Mouse (Mus musculus) lung, postnatal 36 days (tissue): ENCODE measurements around the gene Timm9.

Source experiments
- DNase-seq: peaks from one replicate; pipeline ENCODE4 v3.0.0; 2022; ENCODE audit warnings: mixed read lengths

Timm9 gene

GRCm38 (mm10) chr12:71136130-71136973 is at the start of gene Timm9, which contains the start of gene 2700049A03Rik:
Gene Timm9 (minus strand): TSS chr12:71136684.
Gene 2700049A03Rik (plus strand): TSS chr12:71136848.
- DNase-seq = peak; percentile 82

- DNase-seq = peak; percentile 1
Observed at GRCm38 (mm10) chr12:71184396-71184795, 47.9 kb upstream of the Timm9 start.

GRCm38 (mm10) chr12:71183736-71184135 is 47.3 kb upstream of the Timm9 start:
- no peak for DNase-seq

- DNase-seq = no peak
Observed at GRCm38 (mm10) chr12:71169911-71170310, 33.4 kb upstream of the Timm9 start.

- DNase-seq = no peak
Observed at GRCm38 (mm10) chr12:71164410-71164809, 27.9 kb upstream of the Timm9 start.

GRCm38 (mm10) chr12:71157974-71158373 is 21.5 kb upstream of the Timm9 start:
- DNase-seq = peak; percentile 27

- DNase-seq = no peak
Observed at GRCm38 (mm10) chr12:71154979-71155378, 18.5 kb upstream of the Timm9 start.

- DNase-seq = no peak
Observed at GRCm38 (mm10) chr12:71150167-71150566, 13.7 kb upstream of the Timm9 start.

GRCm38 (mm10) chr12:71149456-71149855 is 13.0 kb upstream of the Timm9 start:
- DNase-seq = no peak

- DNase-seq = no peak
Observed at GRCm38 (mm10) chr12:71148801-71149200, 12.3 kb upstream of the Timm9 start.

GRCm38 (mm10) chr12:71147641-71148040 is 11.2 kb upstream of the Timm9 start:
- peak; percentile 72 for DNase-seq

GRCm38 (mm10) chr12:71141189-71141588 is 4.7 kb upstream of the Timm9 start:
- no peak for DNase-seq

GRCm38 (mm10) chr12:71139258-71139828 is 2.9 kb upstream of the Timm9 start:
- peak; percentile 42 for DNase-seq

- no peak for DNase-seq
Observed at GRCm38 (mm10) chr12:71137686-71138085, 1.2 kb upstream of the Timm9 start.

- peak; percentile 90 for DNase-seq
Observed at GRCm38 (mm10) chr12:71136974-71137491, 549 bp upstream of the Timm9 start.

GRCm38 (mm10) chr12:71135581-71135980 is 903 bp downstream of the Timm9 start:
- no peak for DNase-seq

- DNase-seq = no peak
Observed at GRCm38 (mm10) chr12:71123286-71123685, 13.2 kb downstream of the Timm9 start.

GRCm38 (mm10) chr12:71122731-71123130 is 13.8 kb downstream of the Timm9 start:
- DNase-seq = no peak

GRCm38 (mm10) chr12:71116411-71116810 is 20.1 kb downstream of the Timm9 start:
- no peak for DNase-seq

- peak; percentile 89 for DNase-seq
Observed at GRCm38 (mm10) chr12:71113675-71114288, 22.7 kb downstream of the Timm9 start.

- DNase-seq = no peak
Observed at GRCm38 (mm10) chr12:71113074-71113473, 23.4 kb downstream of the Timm9 start.

GRCm38 (mm10) chr12:71111331-71111730 is 25.2 kb downstream of the Timm9 start, which contains the start of gene Tomm20l:
Gene Tomm20l (plus strand): TSS chr12:71111428.
- DNase-seq = peak; percentile 63

- DNase-seq = no peak
Observed at GRCm38 (mm10) chr12:71107216-71107771, 29.2 kb downstream of the Timm9 start.
